Mouse (Mus musculus): Measurements from ENCODE around the gene Krtap21-1. TPM values are rescaled to one million over a fixed set of nuclear protein-coding genes. Genes with fewer than 3 reads are reported as not detected.

Gene Krtap21-1
- total and polyA plus RNA-seq, 2 experiments from 2014 or later, result not detected

- DNase-seq (ENCODE audit: low spot score) (no peak), ATAC-seq (no peak)
- Histone ChIP-seq H3K27me3 (ENCODE audit: insufficient read depth, low read length) (no peaks in the 10 kb centered on the region), H3K36me3 (ENCODE audit: insufficient read depth, low read length) (no peaks in the 10 kb centered on the region), H3K9me3 (ENCODE audit: low read length) (no peaks in the 10 kb centered on the region), H3K9ac (replicated peaks; ENCODE audit: low read length) (no peak overlapping the region), H3K4me2 (ENCODE audit: low read depth, low read length) (no peak overlapping the region), H3K4me1 (ENCODE audit: insufficient read depth, low read length) (no peaks in the 10 kb centered on the region), H3K27ac (no peak overlapping the region), H3K4me3 (ENCODE audit: low read length) (no peak overlapping the region)
- TF ChIP-seq CTCF (IDR thresholded peaks at IDR 0.05; ENCODE audit: low read depth), result no peak
- 74% methylated on average over 2 of the region's 2 CpGs for WGBS
Measured at GRCm38 (mm10) chr16:89372734-89373461, 30.8 kb downstream of the Krtap21-1 start.

Other genes starting within 250 kb of the Krtap21-1 start
- not detected in 2 replicates for gene Gm9789, start 245.9 kb downstream of the Krtap21-1 start, total RNA-seq (2014; rRNA removed)
- gene Gm9789, start 245.9 kb downstream of the Krtap21-1 start, polyA plus RNA-seq (2015; fragmentation: Nextera tagmentation; extraction: Ambion mirVana), result not detected in 2 replicates
- gene Gm7735, start 234.4 kb downstream of the Krtap21-1 start, total RNA-seq (2014; rRNA removed), result not detected in 2 replicates
- gene Gm7735, start 234.4 kb downstream of the Krtap21-1 start, polyA plus RNA-seq (2015; fragmentation: Nextera tagmentation; extraction: Ambion mirVana), result not detected in 2 replicates
- not detected in 2 replicates for gene 1110057P08Rik, start 229.1 kb downstream of the Krtap21-1 start, total RNA-seq (2014; rRNA removed)
- not detected in 2 replicates for gene 1110057P08Rik, start 229.1 kb downstream of the Krtap21-1 start, polyA plus RNA-seq (2015; fragmentation: Nextera tagmentation; extraction: Ambion mirVana)
- not detected in 2 replicates for gene Krtap20-2, start 198.0 kb downstream of the Krtap21-1 start, total RNA-seq (2014; rRNA removed)
- not detected in 2 replicates for gene Krtap20-2, start 198.0 kb downstream of the Krtap21-1 start, polyA plus RNA-seq (2015; fragmentation: Nextera tagmentation; extraction: Ambion mirVana)
- not detected in 2 replicates for gene Krtap6-2, start 16.2 kb upstream of the Krtap21-1 start, total RNA-seq (2014; rRNA removed)
- gene Krtap6-2, start 16.2 kb upstream of the Krtap21-1 start, polyA plus RNA-seq (2015; fragmentation: Nextera tagmentation; extraction: Ambion mirVana), result not detected in 2 replicates
- not detected in 2 replicates for gene Krtap8-1, start 84.1 kb upstream of the Krtap21-1 start, total RNA-seq (2014; rRNA removed)
- gene Krtap8-1, start 84.1 kb upstream of the Krtap21-1 start, polyA plus RNA-seq (2015; fragmentation: Nextera tagmentation; extraction: Ambion mirVana), result not detected in 2 replicates
- gene Krtap7-1, start 104.5 kb upstream of the Krtap21-1 start, total RNA-seq (2014; rRNA removed), result 0.47 and 6.7 TPM in 2 replicates
- 0.25 TPM in 1 of 2 replicates, not detected in the other for gene Krtap7-1, start 104.5 kb upstream of the Krtap21-1 start, polyA plus RNA-seq (2015; fragmentation: Nextera tagmentation; extraction: Ambion mirVana)
- not detected in 2 replicates for gene Krtap11-1, start 167.3 kb upstream of the Krtap21-1 start, total RNA-seq (2014; rRNA removed)
- gene Krtap11-1, start 167.3 kb upstream of the Krtap21-1 start, polyA plus RNA-seq (2015; fragmentation: Nextera tagmentation; extraction: Ambion mirVana), result not detected in 2 replicates